Mouse (Mus musculus): Measurements from ENCODE around the gene Sgcb.
"Not testable (repeated sequence)": the region's sequence is repeated elsewhere in the genome, so short reads cannot be mapped to it uniquely, and the experiment has no call there.

Gene Sgcb

DNA sequence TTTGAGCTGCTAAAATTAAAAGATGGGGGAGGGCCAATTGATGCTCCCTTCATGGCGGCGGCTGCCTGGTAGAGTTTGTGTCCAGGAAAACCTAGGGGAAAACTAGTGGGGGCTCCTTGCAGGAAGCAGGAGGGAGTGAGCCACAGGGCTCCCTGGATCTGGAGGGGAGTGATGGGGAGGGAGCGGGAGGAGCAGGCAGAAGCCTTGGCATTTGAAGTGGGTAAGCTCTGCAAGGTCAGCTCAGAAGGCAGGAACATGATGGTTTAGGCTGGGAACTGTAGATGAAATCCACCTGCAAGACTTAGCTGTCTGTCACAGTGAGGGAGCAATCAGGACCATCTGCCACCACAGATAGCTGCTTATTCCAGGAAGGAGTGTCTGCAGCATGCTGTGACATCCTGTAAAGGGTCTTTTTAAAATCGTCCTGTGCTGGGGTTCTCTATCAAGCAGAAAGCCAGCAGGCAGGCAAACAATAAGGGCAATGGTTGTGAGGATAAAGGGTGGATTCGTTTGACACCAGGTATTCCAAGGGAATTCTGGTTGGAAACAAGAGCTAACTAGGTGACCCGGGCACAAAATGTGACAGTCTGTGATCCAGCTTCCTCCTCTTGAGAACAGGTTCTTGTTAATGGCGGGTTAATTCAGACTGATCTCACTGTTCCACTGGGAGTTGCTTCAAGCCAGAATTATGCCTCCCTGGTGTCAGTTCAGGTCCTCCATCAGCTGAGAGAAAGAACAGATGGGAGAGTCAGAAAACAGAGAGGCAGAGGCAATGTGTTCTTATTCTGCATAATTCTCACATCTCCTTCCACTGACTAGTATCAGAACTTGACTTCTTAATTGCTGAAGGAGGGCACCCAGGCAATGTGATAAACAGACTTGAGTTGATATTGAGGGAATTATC, 62.1 kb downstream of the Sgcb start:
- no peak for DNase-seq (ENCODE audit: extremely low spot score, low read depth, low spot score)

DNA sequence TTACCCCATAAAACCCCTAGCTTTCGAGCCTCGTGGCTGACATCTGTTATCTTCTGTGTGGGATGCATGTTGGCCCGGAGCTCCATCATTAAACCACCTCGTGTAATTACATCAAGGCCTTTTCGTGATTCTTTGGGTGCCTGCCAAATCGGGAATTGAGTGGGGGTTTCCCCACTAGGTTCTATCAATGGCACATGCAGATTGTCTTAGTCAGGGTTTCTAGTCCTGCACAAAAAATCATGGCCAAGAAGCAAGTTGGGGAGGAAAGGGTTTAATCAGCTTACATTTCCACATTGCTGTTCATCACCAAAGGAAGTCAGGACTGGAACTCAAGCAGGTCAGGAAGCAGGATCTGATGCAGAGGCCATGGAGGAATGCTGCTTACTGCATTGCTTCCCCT, 63.6 kb downstream of the Sgcb start:
- not testable (repeated sequence) for DNase-seq (ENCODE audit: extremely low spot score, low read depth, low spot score)

Measured in hindlimb bud, embryonic 11.5 days (tissue).